Comparison of ENCODE assay signal across 36 mouse cellular contexts in the genomic region with DNA sequence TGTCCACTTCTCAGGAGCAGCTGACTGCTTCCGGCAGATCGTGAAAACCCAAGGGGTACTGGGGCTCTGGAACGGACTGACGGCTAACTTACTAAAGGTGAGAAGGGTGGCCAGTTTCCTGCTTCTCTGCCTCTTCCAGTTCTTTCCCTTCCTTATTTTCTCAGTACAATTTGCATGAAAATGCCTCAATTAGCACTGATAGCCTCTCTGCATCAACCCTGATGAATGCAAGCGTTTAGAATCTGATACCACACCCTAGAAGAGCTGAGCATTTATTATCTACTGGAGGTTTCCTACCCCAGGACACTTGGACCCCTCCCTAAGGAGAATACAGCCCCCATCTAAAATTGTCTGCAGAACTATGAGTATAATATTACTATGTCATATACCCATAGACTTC. TPM values are rescaled to one million over a fixed set of nuclear protein-coding genes. Genes with fewer than 3 reads are reported as not detected.
"Had no signal": no experiment of that assay in that cellular context is flagged by ENCODE, and none has a peak within 500 bp of the region (broad histone marks: within the 10 kb centered on the region; RNA-seq: fewer than 3 reads in every experiment).

No protein-coding gene starts in this region.

- H3K4me3 ChIP-seq: limb, embryonic 10.5 days; limb, embryonic 12.5 days; limb, embryonic 13.5 days; limb, embryonic 15.5 days; liver, embryonic 12.5 days; liver, embryonic 13.5 days; liver, embryonic 15.5 days; lung, embryonic 15.5 days; megakaryocyte, embryonic 14.5 days; midbrain, embryonic 10.5 days; midbrain, embryonic 12.5 days; midbrain, embryonic 13.5 days; midbrain, embryonic 15.5 days; myocyte; neural tube, embryonic 12.5 days; neural tube, embryonic 13.5 days had no signal

- H3K27me3 ChIP-seq: limb, embryonic 12.5 days; limb, embryonic 13.5 days; limb, embryonic 15.5 days; liver, embryonic 12.5 days; liver, embryonic 13.5 days; liver, embryonic 15.5 days; lung, embryonic 15.5 days; midbrain, embryonic 12.5 days; midbrain, embryonic 13.5 days; midbrain, embryonic 15.5 days; neural tube, embryonic 12.5 days; neural tube, embryonic 13.5 days had no signal

- DNase-seq: left cerebral cortex, postnatal 4 days; liver; liver, embryonic 13.5 days; liver, postnatal 0 days; lung, adult 18-20 months; lung, adult 2 months; lung, embryonic 14.5 days; lung, postnatal 10 days; lung, postnatal 14 days; lung, postnatal 36 days; lung, postnatal 4 days; midbrain, embryonic 14.5 days had no signal

- H3K9me3 ChIP-seq: limb, embryonic 10.5 days; limb, embryonic 12.5 days; limb, embryonic 13.5 days; limb, embryonic 15.5 days; liver, embryonic 12.5 days; liver, embryonic 13.5 days; liver, embryonic 15.5 days; lung, embryonic 15.5 days; megakaryocyte, embryonic 14.5 days; midbrain, embryonic 10.5 days; midbrain, embryonic 12.5 days; midbrain, embryonic 13.5 days; midbrain, embryonic 15.5 days; neural tube, embryonic 12.5 days; neural tube, embryonic 13.5 days had no signal

- H3K4me1 ChIP-seq: limb, embryonic 10.5 days; limb, embryonic 12.5 days; limb, embryonic 13.5 days; limb, embryonic 15.5 days; liver, embryonic 12.5 days; liver, embryonic 13.5 days; liver, embryonic 15.5 days; lung, embryonic 15.5 days; midbrain, embryonic 10.5 days; midbrain, embryonic 12.5 days; midbrain, embryonic 13.5 days; midbrain, embryonic 15.5 days; neural tube, embryonic 12.5 days; neural tube, embryonic 13.5 days had no signal

- H3K4me2 ChIP-seq: limb, embryonic 12.5 days; limb, embryonic 13.5 days; limb, embryonic 15.5 days; liver, embryonic 11.5 days; liver, embryonic 12.5 days; liver, embryonic 13.5 days; liver, embryonic 15.5 days; lung, embryonic 14.5 days; lung, embryonic 15.5 days; midbrain, embryonic 11.5 days; midbrain, embryonic 12.5 days; midbrain, embryonic 13.5 days; midbrain, embryonic 15.5 days; neural tube, embryonic 12.5 days; neural tube, embryonic 13.5 days had no signal

- H3K36me3 ChIP-seq: limb, embryonic 10.5 days; limb, embryonic 12.5 days; limb, embryonic 13.5 days; limb, embryonic 15.5 days; liver, embryonic 12.5 days; liver, embryonic 13.5 days; liver, embryonic 15.5 days; lung, embryonic 15.5 days; midbrain, embryonic 10.5 days; midbrain, embryonic 12.5 days; midbrain, embryonic 13.5 days; midbrain, embryonic 15.5 days; neural tube, embryonic 12.5 days; neural tube, embryonic 13.5 days had no signal

- H3K9ac ChIP-seq: limb, embryonic 12.5 days; limb, embryonic 13.5 days; limb, embryonic 15.5 days; liver, embryonic 12.5 days; liver, embryonic 13.5 days; liver, embryonic 14.5 days; liver, embryonic 15.5 days; liver, postnatal 0 days; lung, embryonic 14.5 days; lung, embryonic 15.5 days; midbrain, embryonic 12.5 days; midbrain, embryonic 13.5 days; midbrain, embryonic 15.5 days; neural tube, embryonic 12.5 days; neural tube, embryonic 13.5 days had no signal

- ATAC-seq: liver, embryonic 12.5 days; liver, postnatal 0 days; lung, postnatal 0 days; midbrain, embryonic 13.5 days; midbrain, embryonic 15.5 days; midbrain, embryonic 16.5 days had no signal

- H3K27ac ChIP-seq: limb, embryonic 10.5 days; limb, embryonic 12.5 days; limb, embryonic 13.5 days; limb, embryonic 15.5 days; liver, embryonic 12.5 days; liver, embryonic 13.5 days; liver, embryonic 14.5 days; liver, embryonic 15.5 days; lung, embryonic 15.5 days; macrophage; midbrain, embryonic 10.5 days; midbrain, embryonic 12.5 days; midbrain, embryonic 13.5 days; midbrain, embryonic 15.5 days; neural tube, embryonic 12.5 days; neural tube, embryonic 13.5 days had no signal

RNA-seq across cellular contexts. Expression of gene Slc25a43, which starts 32.1 kb away (rescaled TPM):
- total RNA-seq: left cerebral cortex, postnatal 10 days; left cerebral cortex, postnatal 4 days; megakaryocyte-erythroid progenitor cell, adult 5-6 weeks; monocyte, adult 5-6 weeks had no signal
